Mouse (Mus musculus): ENCODE results near the gene Gm12166. TPM values are rescaled to one million over a fixed set of nuclear protein-coding genes. Genes with fewer than 3 reads are reported as not detected.

The Gm12166 gene
- polyA plus RNA-seq, 1 experiment from 2014 or later, result 3.4 TPM

DNA sequence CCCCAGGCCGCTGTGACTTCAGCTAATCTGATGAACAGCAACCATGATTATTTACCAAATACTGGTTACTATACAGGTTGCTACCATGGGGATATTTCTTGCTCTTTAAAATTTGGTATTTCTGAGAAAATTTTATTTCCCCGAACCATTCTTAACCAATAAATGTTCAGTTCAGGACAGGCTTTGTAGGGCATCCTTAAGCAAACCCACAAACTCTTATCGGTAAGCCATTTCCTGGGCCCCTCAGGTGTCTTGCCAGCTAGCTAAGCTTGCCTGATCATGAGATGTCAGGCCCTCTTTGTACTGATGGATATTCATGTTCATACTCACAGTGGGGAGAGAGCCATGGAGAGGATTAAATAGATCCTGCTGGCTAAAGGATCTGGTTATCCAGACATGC, 34.3 kb upstream of the Gm12166 start:
- Histone ChIP-seq H3K9ac (ENCODE audit: low read length) (no peak overlapping the region), H3K4me1 (replicated peaks; ENCODE audit: control insufficient read depth, insufficient read depth, low read length) (no peaks in the 10 kb centered on the region), H3K27ac (ENCODE audit: low read depth, low read length) (no peak overlapping the region), H3K4me3 (ENCODE audit: low read depth, low read length) (no peak overlapping the region), H3K9me3 (ENCODE audit: control insufficient read depth, low read length) (no peaks in the 10 kb centered on the region), H3K27me3 (ENCODE audit: control insufficient read depth, insufficient read depth, low read length) (no peaks in the 10 kb centered on the region), H3K4me2 (ENCODE audit: low read depth, low read length, severe bottlenecking) (no peak overlapping the region), H3K36me3 (ENCODE audit: control insufficient read depth, insufficient read depth, low read length) (no peaks in the 10 kb centered on the region)
- DNase-seq (ENCODE audit: low spot score), result no peak
- 96% methylated on average over 3 of the region's 3 CpGs for WGBS
- ATAC-seq (replicated peaks; ENCODE audit: low FRiP score), result no peak

GRCm38 (mm10) chr11:46085398-46086163, 33.5 kb upstream of the Gm12166 start:
- no peak for DNase-seq (ENCODE audit: low spot score)
- Histone ChIP-seq H3K4me1 (replicated peaks; ENCODE audit: control insufficient read depth, insufficient read depth, low read length) (no peaks in the 10 kb centered on the region), H3K4me3 (ENCODE audit: low read depth, low read length) (no peak overlapping the region), H3K9me3 (ENCODE audit: control insufficient read depth, low read length) (no peaks in the 10 kb centered on the region), H3K27ac (ENCODE audit: low read depth, low read length) (no peak overlapping the region), H3K9ac (ENCODE audit: low read length) (no peak overlapping the region), H3K4me2 (ENCODE audit: low read depth, low read length, severe bottlenecking) (no peak overlapping the region), H3K36me3 (ENCODE audit: control insufficient read depth, insufficient read depth, low read length) (no peaks in the 10 kb centered on the region), H3K27me3 (ENCODE audit: control insufficient read depth, insufficient read depth, low read length) (no peaks in the 10 kb centered on the region)
- 96% methylated on average over 10 of the region's 10 CpGs for WGBS
- no peak for ATAC-seq (replicated peaks; ENCODE audit: low FRiP score)

GRCm38 (mm10) chr11:46084568-46084967, 32.4 kb upstream of the Gm12166 start:
- H3K4me2 ChIP-seq (ENCODE audit: low read depth, low read length, severe bottlenecking), result no peak overlapping the region
- WGBS, result 83% methylated on average over 3 of the region's 3 CpGs
- H3K4me1 ChIP-seq (replicated peaks; ENCODE audit: control insufficient read depth, insufficient read depth, low read length), result no peaks in the 10 kb centered on the region
- H3K36me3 ChIP-seq (ENCODE audit: control insufficient read depth, insufficient read depth, low read length), result no peaks in the 10 kb centered on the region
- no peaks in the 10 kb centered on the region for H3K27me3 ChIP-seq (ENCODE audit: control insufficient read depth, insufficient read depth, low read length)
- no peak for DNase-seq (ENCODE audit: low spot score)
- H3K4me3 ChIP-seq (ENCODE audit: low read depth, low read length), result no peak overlapping the region
- no peak for ATAC-seq (replicated peaks; ENCODE audit: low FRiP score)
- no peaks in the 10 kb centered on the region for H3K9me3 ChIP-seq (ENCODE audit: control insufficient read depth, low read length)
- H3K27ac ChIP-seq (ENCODE audit: low read depth, low read length), result no peak overlapping the region
- no peak overlapping the region for H3K9ac ChIP-seq (ENCODE audit: low read length)

GRCm38 (mm10) chr11:46083835-46084444, 31.8 kb upstream of the Gm12166 start:
- no peaks in the 10 kb centered on the region for H3K36me3 ChIP-seq (ENCODE audit: control insufficient read depth, insufficient read depth, low read length)
- H3K9ac ChIP-seq (ENCODE audit: low read length), result no peak overlapping the region
- DNase-seq (ENCODE audit: low spot score) (no peak), ATAC-seq (replicated peaks; ENCODE audit: low FRiP score) (no peak)
- H3K27me3 ChIP-seq (ENCODE audit: control insufficient read depth, insufficient read depth, low read length), result no peaks in the 10 kb centered on the region
- no peaks in the 10 kb centered on the region for H3K9me3 ChIP-seq (ENCODE audit: control insufficient read depth, low read length)
- H3K4me3 ChIP-seq (ENCODE audit: low read depth, low read length), result no peak overlapping the region
- WGBS, result 89% methylated on average over 11 of the region's 11 CpGs
- no peak overlapping the region for H3K4me2 ChIP-seq (ENCODE audit: low read depth, low read length, severe bottlenecking)
- no peak overlapping the region for H3K27ac ChIP-seq (ENCODE audit: low read depth, low read length)
- no peaks in the 10 kb centered on the region for H3K4me1 ChIP-seq (replicated peaks; ENCODE audit: control insufficient read depth, insufficient read depth, low read length)

DNA sequence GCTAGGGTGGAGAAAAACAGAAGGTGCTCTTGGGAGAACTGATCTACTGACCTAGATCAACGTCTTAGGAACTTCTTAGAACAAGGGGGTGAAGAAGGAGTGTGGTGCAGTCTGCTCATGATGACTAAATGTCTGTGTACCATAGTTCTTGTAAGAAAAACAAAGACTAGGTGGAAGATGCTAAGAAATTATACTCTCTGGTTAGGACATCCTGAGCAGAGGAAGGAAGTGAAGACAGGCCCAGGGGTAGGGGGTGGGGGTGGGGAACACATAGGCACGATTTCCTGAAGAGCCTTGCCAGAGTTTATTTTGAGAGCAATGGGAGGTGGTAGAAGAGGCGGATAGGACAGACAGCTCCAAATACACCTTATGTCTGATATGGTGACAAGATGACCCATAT, 31.3 kb upstream of the Gm12166 start:
- H3K36me3 ChIP-seq (ENCODE audit: control insufficient read depth, insufficient read depth, low read length), result no peaks in the 10 kb centered on the region
- H3K27me3 ChIP-seq (ENCODE audit: control insufficient read depth, insufficient read depth, low read length), result no peaks in the 10 kb centered on the region
- no peak overlapping the region for H3K27ac ChIP-seq (ENCODE audit: low read depth, low read length)
- H3K9ac ChIP-seq (ENCODE audit: low read length), result no peak overlapping the region
- no peak overlapping the region for H3K4me3 ChIP-seq (ENCODE audit: low read depth, low read length)
- 80% methylated on average over 3 of the region's 3 CpGs for WGBS
- no peaks in the 10 kb centered on the region for H3K4me1 ChIP-seq (replicated peaks; ENCODE audit: control insufficient read depth, insufficient read depth, low read length)
- H3K4me2 ChIP-seq (ENCODE audit: low read depth, low read length, severe bottlenecking), result no peak overlapping the region
- no peak for ATAC-seq (replicated peaks; ENCODE audit: low FRiP score)
- no peaks in the 10 kb centered on the region for H3K9me3 ChIP-seq (ENCODE audit: control insufficient read depth, low read length)
- no peak for DNase-seq (ENCODE audit: low spot score)

DNA sequence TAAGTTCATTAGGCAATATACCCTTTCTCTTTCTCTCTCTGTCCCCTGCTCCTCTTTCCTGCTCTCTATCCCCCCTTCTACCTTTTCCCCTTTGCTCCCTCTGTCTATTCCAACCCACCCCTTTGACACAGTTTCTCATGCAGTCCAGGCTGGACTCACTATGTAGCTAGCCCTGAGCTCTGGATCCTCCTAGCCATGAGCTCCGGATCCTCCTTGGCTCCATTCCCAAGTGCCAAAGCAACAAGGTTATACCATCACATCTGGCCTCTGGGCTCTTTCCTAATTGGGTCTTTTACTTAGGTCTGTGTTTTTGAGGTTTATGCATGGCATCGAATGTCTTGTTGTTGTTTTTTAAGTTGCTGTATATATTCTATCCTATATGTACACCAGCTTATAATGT, 29.0 kb upstream of the Gm12166 start:
- no peak overlapping the region for H3K27ac ChIP-seq (ENCODE audit: low read depth, low read length)
- ATAC-seq (replicated peaks; ENCODE audit: low FRiP score), result no peak
- 87% methylated on average over 2 of the region's 2 CpGs for WGBS
- no peak for DNase-seq (ENCODE audit: low spot score)
- no peaks in the 10 kb centered on the region for H3K9me3 ChIP-seq (ENCODE audit: control insufficient read depth, low read length)
- no peak overlapping the region for H3K9ac ChIP-seq (ENCODE audit: low read length)
- no peaks in the 10 kb centered on the region for H3K27me3 ChIP-seq (ENCODE audit: control insufficient read depth, insufficient read depth, low read length)
- H3K36me3 ChIP-seq (ENCODE audit: control insufficient read depth, insufficient read depth, low read length), result no peaks in the 10 kb centered on the region
- H3K4me2 ChIP-seq (ENCODE audit: low read depth, low read length, severe bottlenecking), result no peak overlapping the region
- H3K4me1 ChIP-seq (replicated peaks; ENCODE audit: control insufficient read depth, insufficient read depth, low read length), result no peaks in the 10 kb centered on the region
- H3K4me3 ChIP-seq (ENCODE audit: low read depth, low read length), result no peak overlapping the region

GRCm38 (mm10) chr11:46077732-46078375, 25.7 kb upstream of the Gm12166 start:
- no peak overlapping the region for H3K4me2 ChIP-seq (ENCODE audit: low read depth, low read length, severe bottlenecking)
- ATAC-seq (replicated peaks; ENCODE audit: low FRiP score) (no peak), DNase-seq (ENCODE audit: low spot score) (no peak)
- WGBS, result 88% methylated on average over 7 of the region's 7 CpGs
- H3K27ac ChIP-seq (ENCODE audit: low read depth, low read length), result no peak overlapping the region
- no peak overlapping the region for H3K4me3 ChIP-seq (ENCODE audit: low read depth, low read length)
- H3K9me3 ChIP-seq (ENCODE audit: control insufficient read depth, low read length), result no peaks in the 10 kb centered on the region
- no peaks in the 10 kb centered on the region for H3K27me3 ChIP-seq (ENCODE audit: control insufficient read depth, insufficient read depth, low read length)
- H3K36me3 ChIP-seq (ENCODE audit: control insufficient read depth, insufficient read depth, low read length), result no peaks in the 10 kb centered on the region
- no peaks in the 10 kb centered on the region for H3K4me1 ChIP-seq (replicated peaks; ENCODE audit: control insufficient read depth, insufficient read depth, low read length)
- H3K9ac ChIP-seq (ENCODE audit: low read length), result no peak overlapping the region

DNA sequence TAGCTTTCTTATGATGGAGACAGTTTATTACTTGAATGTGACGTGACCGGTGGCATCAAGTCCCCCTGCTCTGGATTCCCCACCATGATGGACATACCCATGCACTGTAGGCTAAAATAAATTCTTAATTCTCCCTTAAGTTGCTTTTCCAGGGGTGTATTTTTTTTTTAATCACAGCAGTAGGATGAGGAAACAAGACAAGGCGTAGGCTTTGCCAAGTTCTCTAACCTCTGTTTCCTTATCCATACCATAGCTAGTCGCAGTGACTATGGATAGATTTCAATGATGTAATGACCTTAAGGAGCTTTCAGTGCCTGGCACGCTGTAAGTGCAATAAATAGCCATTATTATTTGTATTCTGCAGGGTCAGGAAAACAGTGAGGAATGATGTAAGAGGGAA, 25.2 kb upstream of the Gm12166 start:
- H3K4me1 ChIP-seq (replicated peaks; ENCODE audit: control insufficient read depth, insufficient read depth, low read length), result no peaks in the 10 kb centered on the region
- H3K27me3 ChIP-seq (ENCODE audit: control insufficient read depth, insufficient read depth, low read length), result no peaks in the 10 kb centered on the region
- H3K4me2 ChIP-seq (ENCODE audit: low read depth, low read length, severe bottlenecking), result no peak overlapping the region
- ATAC-seq (replicated peaks; ENCODE audit: low FRiP score), result no peak
- no peaks in the 10 kb centered on the region for H3K9me3 ChIP-seq (ENCODE audit: control insufficient read depth, low read length)
- no peaks in the 10 kb centered on the region for H3K36me3 ChIP-seq (ENCODE audit: control insufficient read depth, insufficient read depth, low read length)
- no peak overlapping the region for H3K9ac ChIP-seq (ENCODE audit: low read length)
- 91% methylated on average over 5 of the region's 5 CpGs for WGBS
- no peak overlapping the region for H3K27ac ChIP-seq (ENCODE audit: low read depth, low read length)
- DNase-seq (ENCODE audit: low spot score), result no peak
- H3K4me3 ChIP-seq (ENCODE audit: low read depth, low read length), result no peak overlapping the region

Measured in forebrain, embryonic 11.5 days (tissue).